Mouse (Mus musculus): Measurements from ENCODE around the gene Olfr441.
"Not testable (repeated sequence)": the region's sequence is repeated elsewhere in the genome, so short reads cannot be mapped to it uniquely, and the experiment has no call there.

The Olfr441 gene

DNA sequence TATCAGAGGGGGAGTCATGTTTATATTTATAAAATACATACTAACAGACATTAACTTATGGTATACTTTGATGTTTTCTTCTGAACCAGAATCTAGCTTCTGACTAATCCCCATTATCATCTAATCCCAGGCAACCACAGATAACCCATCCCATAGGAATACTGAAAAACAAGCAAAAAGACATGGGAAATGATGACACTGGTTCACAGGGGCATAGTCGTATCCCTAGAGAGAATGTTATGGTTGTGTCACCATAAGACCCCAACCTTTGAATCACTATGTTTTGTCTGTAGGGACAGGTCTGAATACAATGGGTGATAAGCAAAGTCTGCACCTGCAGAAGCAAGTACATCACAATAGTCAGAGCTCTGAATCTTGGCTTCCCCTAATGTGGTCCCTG, at the start of gene Olfr441:
Olfr441 (plus strand) TSS at position 301 of the 400 bp plus-strand sequence.
- DNase-seq, result not testable (repeated sequence)

- peak in 1 of 2 experiments; percentile 6 for DNase-seq
Observed at GRCm38 (mm10) chr6:43078750-43079149, 27.4 kb upstream of the Olfr441 start.

GRCm38 (mm10) chr6:43081405-43081804, 24.8 kb upstream of the Olfr441 start:
- DNase-seq, result peak in 1 of 2 experiments; percentile 2

GRCm38 (mm10) chr6:43146267-43146666, 40.1 kb downstream of the Olfr441 start, which contains the start of gene Olfr237-ps1:
Gene Olfr237-ps1, plus strand, starts transcription at chr6:43146567.
- DNase-seq, result not testable (repeated sequence)

GRCm38 (mm10) chr6:43159502-43159901, 53.3 kb downstream of the Olfr441 start:
- no peak for DNase-seq

GRCm38 (mm10) chr6:43162982-43163381, 56.8 kb downstream of the Olfr441 start, which contains the start of gene Olfr437:
Gene Olfr437, plus strand, starts transcription at chr6:43163282.
- DNase-seq, result no peak

DNA sequence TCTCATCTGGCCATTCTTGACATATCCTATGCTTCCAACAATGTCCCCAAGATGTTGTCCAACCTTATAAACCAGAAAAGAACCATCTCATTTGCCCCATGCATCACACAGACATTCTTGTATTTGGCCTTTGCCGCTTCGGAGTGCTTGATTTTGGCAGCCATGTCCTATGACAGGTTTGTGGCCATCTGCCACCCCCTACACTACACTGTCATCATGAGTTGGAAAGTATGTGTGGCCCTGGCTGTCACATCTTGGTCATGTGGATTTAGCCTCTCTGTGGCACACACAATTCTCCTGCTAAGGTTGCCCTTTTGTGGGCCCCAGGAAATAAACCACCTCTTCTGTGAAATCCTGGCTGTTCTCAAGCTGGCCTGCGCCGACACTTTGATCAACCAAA, 61.1 kb downstream of the Olfr441 start:
- DNase-seq, result no peak
